In the genomic region with DNA sequence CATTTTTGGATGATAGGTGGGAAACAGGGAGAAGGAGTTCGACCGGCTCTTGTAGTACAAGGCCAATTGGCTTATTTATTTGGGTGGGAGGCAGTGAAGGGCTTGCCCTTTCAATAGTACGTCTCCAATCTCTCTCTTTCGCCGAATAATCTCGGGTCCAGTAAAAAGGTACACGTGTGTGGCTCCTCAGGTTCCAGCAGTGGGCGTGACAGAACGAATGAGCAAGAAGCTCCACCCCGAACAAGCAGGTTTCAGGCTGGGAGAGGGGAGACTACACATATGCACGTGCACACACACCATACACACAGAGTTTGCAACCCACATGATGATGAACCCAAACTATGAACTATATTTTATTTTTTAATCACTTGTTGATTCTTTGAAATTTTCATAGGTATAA, we compare ENCODE assay signal across 24 mouse cellular contexts.
DNase-seq lines count a peak whose midpoint lies in the region; ATAC-seq and TF ChIP-seq lines count a peak whose summit lies in the region.
"Had no signal": no experiment of that assay in that cellular context is flagged by ENCODE, and none has a peak within 500 bp of the region (broad histone marks: within the 10 kb centered on the region; RNA-seq: fewer than 3 reads in every experiment).

No protein-coding gene starts in this region.

- no peaks in the 10 kb centered on the region for H3K27me3 ChIP-seq in hindbrain, embryonic 14.5 days (ENCODE audit: control insufficient read depth, insufficient read depth, low read length)
- H3K27me3 ChIP-seq in hindbrain, embryonic 11.5 days (ENCODE audit: control insufficient read depth, insufficient read depth, low read length), result no peaks in the 10 kb centered on the region
- H3K27me3 ChIP-seq in kidney, adult 2 months (replicated peaks; ENCODE audit: control insufficient read depth, insufficient read depth, low read length), result no peaks in the 10 kb centered on the region
- H3K27me3 ChIP-seq: embryonic facial prominence, embryonic 12.5 days; forebrain, embryonic 15.5 days; Patski had no signal

- 28% methylated on average over 11 of the region's 11 CpGs for WGBS in hindbrain, embryonic 14.5 days
- WGBS in hindbrain, embryonic 11.5 days, result 29% methylated on average over 11 of the region's 11 CpGs
- 14% methylated on average over 11 of the region's 11 CpGs for WGBS in kidney, adult 2 months

- no peak overlapping the region for H3K4me2 ChIP-seq in hindbrain, embryonic 14.5 days (replicated peaks)
- no peak overlapping the region for H3K4me2 ChIP-seq in hindbrain, embryonic 11.5 days (replicated peaks; ENCODE audit: low read depth, low read length)
- H3K4me2 ChIP-seq: embryonic facial prominence, embryonic 12.5 days; forebrain, embryonic 15.5 days had no signal

- DNase-seq in hindbrain, embryonic 14.5 days (ENCODE audit: low spot score), result no peak
- no peak for DNase-seq in hindbrain, embryonic 11.5 days (ENCODE audit: low spot score)
- DNase-seq in ES-CJ7 (ENCODE audit: low read depth, low spot score), result peak; percentile 69
- DNase-seq in R1 (ENCODE audit: low read depth, low spot score), result peak; percentile 77
- peak; percentile 39 for DNase-seq in ZHBTc4 (ENCODE audit: low read depth, low spot score)
- DNase-seq in embryo, embryonic 10.5 days (ENCODE audit: low spot score), result no peak
- DNase-seq in urinary bladder, adult 2 months (ENCODE audit: low spot score), result no peak
- DNase-seq in kidney, adult 2 months, result no peak
- DNase-seq: adrenal gland, adult 2 months; adrenal gland, postnatal 10 days; adrenal gland, postnatal 25 days; cerebellum, adult 11 months; cerebellum, adult 18-20 months; cerebellum, adult 8-10 months; cerebellum, adult 9-11 months; cerebellum, postnatal 14 days; cerebellum, postnatal 36 days had no signal

- no peak overlapping the region for H3K4me3 ChIP-seq in hindbrain, embryonic 14.5 days (replicated peaks; ENCODE audit: low read length)
- H3K4me3 ChIP-seq in hindbrain, embryonic 11.5 days (ENCODE audit: low read depth, low read length), result no peak overlapping the region
- H3K4me3 ChIP-seq in kidney, adult 2 months (ENCODE audit: insufficient read depth, low read depth, low read length), result no peak overlapping the region
- H3K4me3 ChIP-seq: embryonic facial prominence, embryonic 10.5 days; embryonic facial prominence, embryonic 12.5 days; forebrain, embryonic 13.5 days; forebrain, embryonic 15.5 days had no signal

- peaks cover 11% of the 10 kb centered on the region for H3K4me1 ChIP-seq in hindbrain, embryonic 14.5 days (replicated peaks; ENCODE audit: control insufficient read depth, insufficient read depth, low read length)
- peaks cover 2% of the 10 kb centered on the region; the same call in 1 of the 2 replicates for H3K4me1 ChIP-seq in hindbrain, embryonic 11.5 days (replicated peaks; ENCODE audit: control insufficient read depth, insufficient read depth, low read length)
- no peaks in the 10 kb centered on the region for H3K4me1 ChIP-seq in kidney, adult 2 months (ENCODE audit: control insufficient read depth, insufficient read depth, low read length)
- H3K4me1 ChIP-seq: embryonic facial prominence, embryonic 10.5 days; embryonic facial prominence, embryonic 12.5 days had no signal

- no peak for ATAC-seq in hindbrain, embryonic 14.5 days (ENCODE audit: low FRiP score)
- ATAC-seq in hindbrain, embryonic 11.5 days (ENCODE audit: low FRiP score), result no peak
- ATAC-seq: forebrain, embryonic 13.5 days; forebrain, embryonic 15.5 days; forebrain, postnatal 0 days; Patski had no signal

- 0 out of 2 replicates have a peak, but pooled peaks cover 5% of the 10 kb centered on the region for H3K9me3 ChIP-seq in hindbrain, embryonic 14.5 days (ENCODE audit: control insufficient read depth, low read length)
- H3K9me3 ChIP-seq in hindbrain, embryonic 11.5 days (ENCODE audit: control insufficient read depth, low read length), result no peaks in the 10 kb centered on the region
- H3K9me3 ChIP-seq: forebrain, embryonic 13.5 days; forebrain, embryonic 15.5 days had no signal

- H3K36me3 ChIP-seq in hindbrain, embryonic 14.5 days (replicated peaks; ENCODE audit: control insufficient read depth, insufficient read depth), result no peaks in the 10 kb centered on the region
- H3K36me3 ChIP-seq in hindbrain, embryonic 11.5 days (ENCODE audit: control insufficient read depth, insufficient read depth, low read length), result no peaks in the 10 kb centered on the region
- no peaks in the 10 kb centered on the region for H3K36me3 ChIP-seq in kidney, adult 2 months (ENCODE audit: control insufficient read depth, insufficient read depth, low read length)
- H3K36me3 ChIP-seq: embryonic facial prominence, embryonic 10.5 days; embryonic facial prominence, embryonic 12.5 days; forebrain, embryonic 15.5 days; G1E had no signal

- H3K27ac ChIP-seq in hindbrain, embryonic 14.5 days, result 0 out of 2 replicates have a peak overlapping the region, but pooled peaks have one; percentile 43
- H3K27ac ChIP-seq in hindbrain, embryonic 11.5 days (ENCODE audit: low read depth, low read length), result no peak overlapping the region
- no peak overlapping the region for H3K27ac ChIP-seq in kidney, adult 2 months (ENCODE audit: insufficient read depth, low read depth, low read length)
- H3K27ac ChIP-seq: embryonic facial prominence, embryonic 10.5 days; embryonic facial prominence, embryonic 12.5 days; forebrain, embryonic 13.5 days; forebrain, embryonic 15.5 days had no signal

- no peak overlapping the region for H3K9ac ChIP-seq in hindbrain, embryonic 14.5 days
- H3K9ac ChIP-seq in hindbrain, embryonic 11.5 days (ENCODE audit: low read depth, low read length), result no peak overlapping the region
- H3K9ac ChIP-seq: embryonic facial prominence, embryonic 12.5 days; forebrain, embryonic 13.5 days; forebrain, embryonic 15.5 days; forebrain, postnatal 0 days had no signal

- no peak for TF ChIP-seq CTCF in kidney, adult 2 months (conservative IDR thresholded peaks at IDR 0.05; ENCODE audit: insufficient read depth, insufficient read length, low read depth, low read length)

- TF ChIP-seq POLR2A in kidney, adult 2 months (IDR thresholded peaks at IDR 0.05; ENCODE audit: low read depth, low read length), result no peak

Comparison
In these comparisons a context has a peak if more than half of its experiments do, and no peak if none do; other contexts are left out.
1. DNase-seq: peak in ES-CJ7 (single experiment), R1 (single experiment) and ZHBTc4 (single experiment); none in hindbrain, embryonic 14.5 days (single experiment), hindbrain, embryonic 11.5 days (single experiment), embryo, embryonic 10.5 days (single experiment), urinary bladder, adult 2 months (single experiment) and kidney, adult 2 months (single experiment).